Mouse (Mus musculus): Measurements from ENCODE around the gene Cdc42bpg.

GRCm38 (mm10) chr19:6270661-6271060 is 35.6 kb upstream of the Cdc42bpg start:
- TF ChIP-seq CTCF (IDR thresholded peaks at IDR 0.05; ENCODE audit: low read depth), result no peak
- TF ChIP-seq EP300 (IDR thresholded peaks at IDR 0.05; ENCODE audit: low read depth), result no peak

All from liver, postnatal 0 days (tissue).